Mouse (Mus musculus) myocyte (in vitro differentiated cells): ENCODE data around the gene Col1a1.

Source experiments
- CEBPB ChIP-seq: IDR thresholded peaks from 2 replicates; pipeline ENCODE4 v1.6.1; 2011; ENCODE audit warnings: mild to moderate bottlenecking, moderate library complexity; ENCODE audit not compliant: poor library complexity, insufficient read depth, severe bottlenecking
- E2F4 ChIP-seq: IDR thresholded peaks from one replicate; pipeline ENCODE4 v1.6.1; 2011; ENCODE audit warnings: mild to moderate bottlenecking, control low read depth, moderate library complexity; ENCODE audit not compliant: insufficient read depth
- MAX ChIP-seq: IDR thresholded peaks from one replicate; pipeline ENCODE4 v1.6.1; 2011; ENCODE audit warnings: low read depth, mild to moderate bottlenecking, control low read depth
- MYOD1 ChIP-seq, 3 experiments: IDR thresholded peaks; one replicate each; pipeline ENCODE4 v1.6.1; 2011; ENCODE audit warnings: control low read depth in 2 of 3, low read depth in 2 of 3, mild to moderate bottlenecking in 2 of 3, moderate library complexity in 1 of 3; ENCODE audit not compliant: insufficient read length in 2 of 3, control insufficient read depth in 1 of 3
- MYOG ChIP-seq, 3 experiments: IDR thresholded peaks; one replicate each; pipeline ENCODE4 v1.6.1; 2011; ENCODE audit warnings: control low read depth in 2 of 3, low read depth in 2 of 3, mild to moderate bottlenecking in 2 of 3; ENCODE audit not compliant: insufficient read length in 2 of 3, control insufficient read depth in 1 of 3, insufficient read depth in 1 of 3
- POLR2A ChIP-seq: IDR thresholded peaks from one replicate; pipeline ENCODE4 v1.6.1; 2011; ENCODE audit warnings: low read depth, mild to moderate bottlenecking, control low read depth, moderate library complexity; ENCODE audit not compliant: insufficient read length
- POLR2AphosphoS2 ChIP-seq: IDR thresholded peaks from one replicate; pipeline ENCODE4 v1.6.1; 2011; ENCODE audit warnings: low read depth, control low read depth; ENCODE audit not compliant: insufficient read length
- REST ChIP-seq: IDR thresholded peaks from one replicate; pipeline ENCODE4 v1.6.1; 2011; ENCODE audit warnings: mild to moderate bottlenecking, control low read depth, moderate library complexity; ENCODE audit not compliant: insufficient read depth, insufficient read length
- TCF12 ChIP-seq: IDR thresholded peaks from one replicate; pipeline ENCODE4 v1.6.1; 2011; ENCODE audit warnings: mild to moderate bottlenecking, control low read depth; ENCODE audit not compliant: poor library complexity, insufficient read depth, severe bottlenecking
- TCF3 ChIP-seq: IDR thresholded peaks from one replicate; pipeline ENCODE4 v1.6.1; 2011; ENCODE audit warnings: low read depth, control low read depth; ENCODE audit not compliant: insufficient read length
- USF1 ChIP-seq: IDR thresholded peaks from one replicate; pipeline ENCODE4 v1.6.1; 2011; ENCODE audit warnings: low read depth, mild to moderate bottlenecking, control low read depth, moderate library complexity

GRCm38 (mm10) chr11:94912568-94912967 is 23.5 kb upstream of the Col1a1 start:
- no peak for TF ChIP-seq TCF12
- no peak for TF ChIP-seq MAX
- TF ChIP-seq POLR2A = no peak
- TF ChIP-seq MYOD1 (IDR thresholded peaks at IDR 0.05; ENCODE audit: control insufficient read depth in 1 of 3, insufficient read length in 2 of 3, low read depth in 2 of 3) = no peak
- TF ChIP-seq TCF3 = no peak
- no peak for TF ChIP-seq E2F4
- TF ChIP-seq POLR2AphosphoS2 = no peak
- TF ChIP-seq MYOG (IDR thresholded peaks at IDR 0.05; ENCODE audit: control insufficient read depth in 1 of 3, insufficient read depth in 1 of 3, insufficient read length in 2 of 3, low read depth in 2 of 3) = no peak
- TF ChIP-seq CEBPB = no peak
- no peak for TF ChIP-seq USF1
- TF ChIP-seq REST = no peak
